Mouse (Mus musculus) stomach, embryonic 14.5 days (tissue): ENCODE measurements around the gene Alg12. TPM values are rescaled to one million over a fixed set of nuclear protein-coding genes. Genes with fewer than 3 reads are reported as not detected.
A peak's percentile ranks its signal among the peaks of the same experiment; 100 is the strongest.
"Not testable (repeated sequence)": the region's sequence is repeated elsewhere in the genome, so short reads cannot be mapped to it uniquely, and the experiment has no call there.

Experiments used
- ATAC-seq: fragments of 200-750 bp; cut with Nextera tagmentation; 2 replicates; pipeline ENCODE4 v1.8.0; 2017; ENCODE audit warnings: low read depth, moderate TSS enrichment; ENCODE audit not compliant: insufficient number of reproducible peaks, insufficient read depth, low FRiP score
- H3K27ac ChIP-seq: fragments of 300-500 bp; sonication (generic); 2 replicates; pipeline ENCODE4 v1.5.1; 2014; ENCODE audit warnings: mild to moderate bottlenecking, low read length, moderate library complexity, mixed read lengths
- H3K27me3 ChIP-seq: fragments of 300-500 bp; sonication (generic); 2 replicates; pipeline ENCODE4 v1.6.1; 2014; ENCODE audit warnings: low read length, control low read depth, mixed read lengths; ENCODE audit not compliant: control insufficient read depth, insufficient read depth
- H3K36me3 ChIP-seq: fragments of 300-500 bp; sonication (generic); 2 replicates; pipeline ENCODE4 v1.6.1; 2014; ENCODE audit warnings: mild to moderate bottlenecking, control low read depth, low read length, moderate library complexity, mixed read lengths; ENCODE audit not compliant: control insufficient read depth, insufficient read depth
- H3K4me1 ChIP-seq: fragments of 300-500 bp; sonication (generic); 2 replicates; pipeline ENCODE4 v1.6.1; 2014; ENCODE audit warnings: low read length, control low read depth, mixed read lengths; ENCODE audit not compliant: control insufficient read depth, insufficient read depth
- H3K4me2 ChIP-seq: fragments of 300-500 bp; sonication (generic); replicated peaks from 2 replicates; pipeline ENCODE4 v1.6.1; 2014; ENCODE audit warnings: low read depth, low read length, control low read depth
- H3K4me3 ChIP-seq: fragments of 300-500 bp; sonication (generic); 2 replicates; pipeline ENCODE4 v1.5.1; 2014; ENCODE audit warnings: low read depth, low read length, control low read depth
- H3K9ac ChIP-seq: fragments of 300-500 bp; sonication (generic); replicated peaks from 2 replicates; pipeline ENCODE4 v1.6.1; 2014; ENCODE audit warnings: low read depth, mild to moderate bottlenecking, control low read depth, low read length, moderate library complexity, mixed read lengths
- H3K9me3 ChIP-seq: fragments of 300-500 bp; sonication (generic); 2 replicates; pipeline ENCODE4 v1.6.1; 2016; ENCODE audit warnings: low read depth, low read length, control low read depth; ENCODE audit not compliant: control insufficient read depth
- WGBS: fragments of 180-500 bp; shearing (Covaris S2); extraction: QIAGEN DNeasy Blood & Tissue Kit; methylation state at CpG from one replicate; pipeline ENCODE4 v1.1.7; 2014; 5-methylcytosine and 5-hydroxymethylcytosine counted together
- polyA plus RNA-seq: library from polyadenylated mRNA; unstranded; fragments of >200 nt; fragmentation: Nextera tagmentation; extraction: Ambion mirVana; gene quantifications from 2 replicates; pipeline ENCODE4 v1.2.1, GENCODE M21; 2014

Alg12 gene
- polyA plus RNA-seq, 1 experiment from 2014 or later: 12.7 TPM

DNA sequence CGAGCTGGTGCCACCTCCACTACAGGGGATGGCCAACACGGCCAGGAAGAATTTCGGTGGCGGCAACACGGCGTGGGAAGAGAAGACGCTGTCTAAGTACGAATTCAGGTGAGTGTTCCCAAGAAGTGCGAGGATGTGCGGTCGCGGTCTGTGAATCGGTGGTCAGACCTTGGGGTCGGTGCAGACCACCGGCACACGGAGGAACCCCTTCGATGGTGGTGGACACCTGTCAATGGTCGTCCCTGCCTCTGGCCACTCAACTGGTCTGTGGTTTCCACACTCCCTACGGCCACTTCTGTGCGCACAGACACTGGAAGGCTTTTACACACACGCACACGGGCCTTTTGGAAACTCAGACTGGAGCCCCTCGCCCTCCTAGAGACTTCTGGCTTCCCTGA is 787 bp upstream of the Alg12 start:
- no peak for ATAC-seq
- Histone ChIP-seq H3K4me1 (peaks cover 15% of the 10 kb centered on the region; the same call in 1 of the 2 replicates), H3K27ac (no peak overlapping the region), H3K4me2 (peak overlapping the region; percentile 70), H3K9me3 (no peaks in the 10 kb centered on the region), H3K36me3 (peaks cover 17% of the 10 kb centered on the region), H3K4me3 (peak overlapping the region; percentile 82), H3K9ac (peak overlapping the region; percentile 57), H3K27me3 (no peaks in the 10 kb centered on the region)
- 1% methylated on average over 23 of the region's 23 CpGs for WGBS

DNA sequence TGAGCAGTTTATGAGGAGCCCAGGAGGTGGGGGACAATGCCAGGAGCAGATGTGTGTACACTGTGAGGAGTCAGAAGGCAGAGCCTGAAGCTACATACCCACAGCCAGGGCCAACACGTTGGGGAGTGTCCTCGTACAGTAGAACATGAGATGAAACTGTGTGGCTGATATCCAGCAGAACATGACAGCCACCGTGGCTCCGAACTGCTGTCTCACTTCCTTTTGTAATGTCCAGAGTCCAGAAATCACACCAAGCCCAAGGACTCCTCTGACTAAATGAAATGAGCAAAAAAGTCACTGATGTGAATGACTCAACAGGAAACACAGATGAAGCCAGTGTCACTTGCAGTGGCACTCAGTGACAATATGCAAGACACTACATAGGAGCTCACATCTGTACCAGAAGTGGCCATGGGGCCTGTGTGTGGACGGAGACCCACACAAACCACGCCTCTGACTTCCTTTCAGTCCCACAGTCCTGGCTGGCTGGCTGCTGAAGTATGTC is 3.9 kb downstream of the Alg12 start:
- Histone ChIP-seq H3K4me1 (peaks cover 7% of the 10 kb centered on the region; the same call in 1 of the 2 replicates), H3K36me3 (peaks cover 12% of the 10 kb centered on the region), H3K27ac (no peak overlapping the region), H3K9me3 (no peaks in the 10 kb centered on the region), H3K27me3 (no peaks in the 10 kb centered on the region), H3K4me2 (no peak overlapping the region), H3K9ac (no peak overlapping the region), H3K4me3 (no peak overlapping the region)
- WGBS: 89% methylated on average over 6 of the region's 6 CpGs
- no peak for ATAC-seq

DNA sequence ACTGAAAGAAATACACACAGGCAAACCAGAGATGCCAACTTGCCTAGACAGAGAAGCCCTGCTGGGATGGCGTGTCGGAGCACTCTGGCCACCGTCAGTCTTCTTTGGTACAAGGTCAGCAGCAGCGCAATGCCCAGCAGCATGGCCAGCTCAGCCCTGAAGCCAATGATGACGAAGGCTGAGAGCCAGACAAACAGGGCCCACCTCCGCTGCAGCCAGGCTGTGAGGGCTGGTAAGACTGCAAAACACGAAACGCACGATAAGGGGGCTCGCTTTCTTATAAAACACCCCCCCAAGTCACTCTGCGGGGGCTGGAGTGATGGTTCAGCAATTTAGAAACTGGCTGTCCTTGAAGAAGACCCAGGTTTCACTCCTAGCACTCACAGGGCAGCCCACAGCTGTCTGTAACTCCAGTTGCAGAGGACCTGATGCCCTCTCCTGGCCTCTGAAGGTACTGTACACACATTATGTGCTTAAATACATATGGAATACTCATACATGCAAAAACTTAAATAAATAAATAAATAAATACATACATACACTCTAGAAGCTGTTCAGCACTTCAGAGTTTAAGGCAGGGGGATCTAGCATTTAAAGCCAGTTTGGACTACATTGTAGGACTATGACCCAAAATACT is 4.6 kb downstream of the Alg12 start:
- no peak overlapping the region for H3K27ac ChIP-seq
- 0 out of 2 replicates have a peak, but pooled peaks cover 5% of the 10 kb centered on the region for H3K4me1 ChIP-seq
- WGBS: 92% methylated on average over 11 of the region's 11 CpGs
- no peaks in the 10 kb centered on the region for H3K27me3 ChIP-seq
- no peak overlapping the region for H3K4me3 ChIP-seq
- ATAC-seq: no peak
- no peaks in the 10 kb centered on the region for H3K9me3 ChIP-seq
- peaks cover 12% of the 10 kb centered on the region for H3K36me3 ChIP-seq
- no peak overlapping the region for H3K4me2 ChIP-seq
- no peak overlapping the region for H3K9ac ChIP-seq

DNA sequence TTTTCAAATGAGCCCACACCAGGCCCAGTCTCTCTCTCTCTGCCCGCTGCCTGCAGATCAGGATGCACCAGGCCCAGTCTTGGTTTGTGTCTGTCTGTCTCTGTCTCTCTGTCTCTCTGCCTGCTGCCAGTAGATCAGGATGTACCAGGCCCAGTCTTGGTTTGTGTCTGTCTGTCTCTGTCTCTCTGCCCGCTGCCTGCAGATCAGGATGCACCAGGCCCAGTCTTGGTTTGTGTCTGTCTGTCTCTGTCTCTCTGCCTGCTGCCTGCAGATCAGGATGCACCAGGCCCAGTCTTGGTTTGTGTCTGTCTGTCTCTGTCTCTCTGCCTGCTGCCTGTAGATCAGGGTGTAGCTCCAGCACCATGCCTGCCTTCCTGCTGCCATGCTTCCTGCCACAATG is 5.2 kb downstream of the Alg12 start:
- H3K4me3 ChIP-seq, H3K4me2 ChIP-seq, ATAC-seq, H3K27me3 ChIP-seq, H3K4me1 ChIP-seq, H3K27ac ChIP-seq, H3K9ac ChIP-seq, H3K9me3 ChIP-seq: not testable (repeated sequence)
- peaks cover 12% of the 10 kb centered on the region for H3K36me3 ChIP-seq
- WGBS: 95% methylated on average over 2 of the region's 2 CpGs

DNA sequence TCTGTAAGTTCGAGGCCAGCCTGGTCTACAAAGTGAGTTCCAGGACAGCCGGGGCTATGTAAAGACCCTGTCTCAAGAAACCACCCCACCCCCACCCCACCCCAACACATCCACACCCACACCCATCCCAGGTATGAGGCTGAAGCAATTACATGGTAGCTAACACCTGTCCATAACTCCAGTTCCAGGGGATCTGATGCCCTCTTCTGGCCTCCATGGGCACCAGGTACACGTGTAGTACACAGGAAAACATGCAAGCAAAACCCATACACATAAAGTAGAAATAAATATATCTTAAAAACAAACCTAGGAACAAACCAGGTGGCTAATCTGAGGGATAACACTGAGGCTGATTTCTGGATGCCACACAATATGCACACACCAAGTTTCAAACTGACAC is 5.9 kb downstream of the Alg12 start:
- Histone ChIP-seq H3K36me3 (peaks cover 12% of the 10 kb centered on the region), H3K4me1 (0 out of 2 replicates have a peak, but pooled peaks cover under 1% of the 10 kb centered on the region)
- WGBS: 84% methylated on average over 3 of the region's 3 CpGs

DNA sequence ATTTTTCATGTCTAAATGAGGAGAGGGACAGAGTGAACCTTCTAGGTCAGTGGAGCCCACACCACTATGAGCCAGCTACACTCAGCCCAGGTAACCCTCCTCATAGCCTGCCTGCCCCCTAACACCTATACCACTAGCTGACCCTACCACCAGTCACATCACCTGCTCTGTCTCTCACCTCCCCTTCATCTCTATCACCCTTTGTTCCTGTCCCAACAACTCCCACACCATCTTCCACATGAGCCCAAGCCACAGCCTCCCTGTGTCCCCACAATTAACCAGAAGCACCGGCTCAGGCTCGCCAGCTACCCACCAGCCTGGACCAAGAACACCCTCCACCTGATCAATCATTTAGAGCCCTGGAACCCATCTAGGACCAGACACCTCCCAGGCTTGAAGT is 8.7 kb downstream of the Alg12 start:
- WGBS: 93% methylated on average over 2 of the region's 2 CpGs
- no peaks in the 10 kb centered on the region for H3K9me3 ChIP-seq
- no peak for ATAC-seq
- peaks cover 22% of the 10 kb centered on the region for H3K36me3 ChIP-seq
- no peak overlapping the region for H3K27ac ChIP-seq
- H3K9ac ChIP-seq: no peak overlapping the region
- H3K4me2 ChIP-seq: no peak overlapping the region
- H3K4me1 ChIP-seq: no peaks in the 10 kb centered on the region
- H3K4me3 ChIP-seq: no peak overlapping the region
- no peaks in the 10 kb centered on the region for H3K27me3 ChIP-seq

More for the DNA sequence above, 5.9 kb downstream of the Alg12 start:
- Histone ChIP-seq H3K4me3 (no peak overlapping the region), H3K27ac (no peak overlapping the region), H3K9me3 (no peaks in the 10 kb centered on the region), H3K4me2 (no peak overlapping the region), H3K27me3 (no peaks in the 10 kb centered on the region), H3K9ac (no peak overlapping the region)
- no peak for ATAC-seq

DNA sequence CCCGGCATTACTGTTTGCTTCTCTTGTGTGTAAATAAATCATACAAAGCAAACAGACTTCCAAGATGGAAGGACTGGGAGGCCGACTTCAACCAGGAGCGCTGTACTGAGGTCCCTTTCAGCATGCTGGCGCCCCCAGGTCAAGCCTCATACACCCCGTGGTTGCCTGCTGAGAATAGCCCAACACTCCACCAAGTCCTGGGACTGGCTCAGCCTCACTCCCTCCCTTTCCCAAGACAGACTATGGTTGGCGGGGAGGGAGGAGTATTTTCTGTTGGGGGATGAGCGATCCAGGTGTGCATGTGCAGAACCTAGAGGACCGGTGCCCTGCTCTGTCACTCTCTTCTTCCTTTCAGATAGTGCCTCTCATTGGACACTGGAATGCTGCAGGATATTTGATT is 11.0 kb downstream of the Alg12 start:
- Histone ChIP-seq H3K36me3 (peaks cover 25% of the 10 kb centered on the region), H3K4me3 (no peak overlapping the region), H3K4me2 (no peak overlapping the region), H3K4me1 (no peaks in the 10 kb centered on the region), H3K9ac (no peak overlapping the region), H3K27ac (no peak overlapping the region), H3K9me3 (no peaks in the 10 kb centered on the region), H3K27me3 (no peaks in the 10 kb centered on the region)
- WGBS: 72% methylated on average over 8 of the region's 8 CpGs
- ATAC-seq: no peak

DNA sequence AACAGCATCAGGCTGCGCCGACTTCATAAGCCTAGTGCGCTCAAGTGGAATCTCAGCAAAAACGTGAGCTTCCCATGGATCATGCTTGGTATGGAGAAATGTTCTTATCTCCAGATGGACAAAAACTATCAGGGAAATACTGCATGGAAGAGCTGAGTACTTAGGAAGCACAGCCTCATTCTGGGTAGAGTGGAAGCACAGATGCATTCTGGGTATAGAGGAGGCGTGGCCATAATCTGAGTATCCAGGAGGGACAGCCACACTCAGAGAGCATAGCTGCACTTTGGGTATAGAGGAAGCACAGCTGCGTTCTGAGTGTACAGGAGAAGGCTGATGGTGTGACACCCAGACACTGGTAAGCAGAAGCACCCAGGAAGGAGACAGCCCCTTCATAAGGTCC is 16.8 kb downstream of the Alg12 start:
- 89% methylated on average over 6 of the region's 6 CpGs for WGBS
- Histone ChIP-seq H3K4me2 (no peak overlapping the region), H3K9me3 (no peaks in the 10 kb centered on the region), H3K27me3 (no peaks in the 10 kb centered on the region), H3K4me1 (no peaks in the 10 kb centered on the region), H3K9ac (no peak overlapping the region), H3K36me3 (peaks cover 16% of the 10 kb centered on the region), H3K27ac (no peak overlapping the region), H3K4me3 (no peak overlapping the region)
- no peak for ATAC-seq

DNA sequence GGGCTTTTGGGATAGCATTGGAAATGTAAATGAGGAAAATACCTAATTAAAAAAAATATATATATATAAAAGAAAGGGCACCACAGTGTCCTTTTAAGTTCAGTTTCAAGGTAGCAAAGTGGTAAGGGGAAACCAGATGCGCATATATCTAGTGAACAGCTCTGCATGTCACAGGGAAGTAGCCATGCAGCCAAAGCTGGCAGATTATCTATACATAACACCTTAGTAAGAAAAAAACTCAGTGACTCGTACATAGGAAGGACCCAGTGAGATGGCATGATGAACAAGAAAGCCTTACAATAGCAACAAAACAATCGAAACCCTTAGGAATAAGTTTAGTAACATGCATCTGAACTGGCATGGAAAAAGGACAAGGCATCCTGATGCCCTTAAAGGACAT is 17.2 kb downstream of the Alg12 start:
- 86% methylated on average over 3 of the region's 3 CpGs for WGBS
- no peak overlapping the region for H3K27ac ChIP-seq
- peaks cover 16% of the 10 kb centered on the region for H3K36me3 ChIP-seq
- H3K27me3 ChIP-seq: no peaks in the 10 kb centered on the region
- H3K9ac ChIP-seq: no peak overlapping the region
- no peaks in the 10 kb centered on the region for H3K9me3 ChIP-seq
- no peak overlapping the region for H3K4me2 ChIP-seq
- no peak overlapping the region for H3K4me3 ChIP-seq
- no peaks in the 10 kb centered on the region for H3K4me1 ChIP-seq
- no peak for ATAC-seq
